Mouse (Mus musculus) cerebellum, adult 2 months (tissue): Measurements from ENCODE around the gene Afap1l2.

ENCODE experiments used
- CTCF ChIP-seq: fragments of 200-500 bp; IDR thresholded peaks from 2 replicates; pipeline ENCODE4 v1.5.1; 2011; ENCODE audit warnings: low read depth, mild to moderate bottlenecking, control low read depth, low read length, moderate library complexity, borderline replicate concordance; ENCODE audit not compliant: insufficient read depth
- POLR2A ChIP-seq: fragments of 200-500 bp; IDR thresholded peaks from 2 replicates; pipeline ENCODE4 v1.6.1; 2011; ENCODE audit warnings: low read length, control low read depth, borderline replicate concordance; ENCODE audit not compliant: insufficient read depth

DNA sequence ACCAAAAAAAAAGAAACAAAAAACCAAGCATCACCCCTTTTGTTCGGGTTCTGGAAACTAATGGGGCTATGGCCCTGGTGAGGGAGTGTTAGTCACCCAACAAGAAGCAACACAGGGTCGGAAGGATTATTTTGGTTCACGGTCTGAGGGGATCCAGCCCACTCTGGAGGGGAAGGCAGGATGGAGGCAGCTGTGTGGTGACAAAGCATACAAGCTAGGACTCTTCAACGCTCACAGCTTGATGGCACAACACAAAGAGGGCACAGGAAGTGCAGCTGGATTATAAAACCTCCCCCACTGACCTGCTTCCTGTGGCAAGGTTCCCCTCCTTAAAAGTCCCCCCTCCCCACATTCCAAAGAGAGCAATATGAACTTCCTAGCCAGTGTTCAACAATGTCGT lies 44.2 kb downstream of the Afap1l2 start:
- TF ChIP-seq POLR2A (no peak), CTCF (no peak)
